Mouse (Mus musculus) small intestine, adult 2 months (tissue): ENCODE data around the gene Tsr1.

Experiments used
- CTCF ChIP-seq: fragments of 200-500 bp; IDR thresholded peaks from 2 replicates; pipeline ENCODE4 v1.5.1; 2012; ENCODE audit warnings: low read depth, mild to moderate bottlenecking, control low read depth, inconsistent platforms, low read length, moderate library complexity, mixed read lengths; ENCODE audit not compliant: insufficient replicate concordance, insufficient read length; ENCODE audit errors: extremely low read depth
- POLR2A ChIP-seq: fragments of 200-500 bp; IDR thresholded peaks from 2 replicates; pipeline ENCODE4 v1.6.1; 2012; ENCODE audit warnings: low read depth, mild to moderate bottlenecking, control low read depth, inconsistent platforms, low read length, moderate library complexity

- TF ChIP-seq CTCF (no peak), POLR2A (no peak)
Measured at GRCm38 (mm10) chr11:74930391-74930790, 32.5 kb downstream of the Tsr1 start.
